In genomic region chr6:137327718-137328117, GRCm38 (mm10) we compare ENCODE assay signal across 13 mouse cellular contexts.
A peak's percentile ranks its signal among the peaks of the same experiment; 100 is the strongest.
DNase-seq lines count a peak whose midpoint lies in the region; ATAC-seq lines count a peak whose summit lies in the region.
"Had no signal": no experiment of that assay in that cellular context is flagged by ENCODE, and none has a peak within 500 bp of the region (broad histone marks: within the 10 kb centered on the region; RNA-seq: fewer than 3 reads in every experiment).

No protein-coding gene starts in this region.

- H3K4me2 ChIP-seq in forebrain, embryonic 16.5 days (ENCODE audit: low read length), result 0 out of 2 replicates have a peak overlapping the region, but pooled peaks have one; percentile 9
- H3K4me2 ChIP-seq: heart, embryonic 12.5 days; lung, embryonic 15.5 days had no signal

- H3K27ac ChIP-seq in forebrain, embryonic 16.5 days (ENCODE audit: low read length), result no peak overlapping the region
- H3K27ac ChIP-seq: kidney, postnatal 0 days; lung, embryonic 15.5 days had no signal

- ATAC-seq in forebrain, embryonic 16.5 days, result peak; percentile 50; the same call in 1 of the 2 replicates

- H3K9me3 ChIP-seq in forebrain, embryonic 16.5 days (ENCODE audit: control insufficient read depth, low read length), result peaks cover 5% of the 10 kb centered on the region; the same call in 1 of the 2 replicates
- H3K9me3 ChIP-seq: lung, embryonic 15.5 days had no signal

- H3K4me1 ChIP-seq in forebrain, embryonic 16.5 days (replicated peaks; ENCODE audit: control insufficient read depth, insufficient read depth, low read length), result peaks cover 6% of the 10 kb centered on the region
- H3K4me1 ChIP-seq: lung, embryonic 15.5 days had no signal

- no peak overlapping the region for H3K4me3 ChIP-seq in forebrain, embryonic 16.5 days (replicated peaks; ENCODE audit: low read length)
- H3K4me3 ChIP-seq: heart, embryonic 12.5 days; lung, embryonic 15.5 days; myocyte had no signal

- no peaks in the 10 kb centered on the region; the same call in 1 of the 2 replicates for H3K27me3 ChIP-seq in forebrain, embryonic 16.5 days (replicated peaks; ENCODE audit: control insufficient read depth, insufficient read depth, low read length)
- H3K27me3 ChIP-seq: heart, embryonic 12.5 days; lung, embryonic 15.5 days had no signal

- H3K36me3 ChIP-seq in forebrain, embryonic 16.5 days (ENCODE audit: control insufficient read depth, insufficient read depth), result 0 out of 2 replicates have a peak, but pooled peaks cover 3% of the 10 kb centered on the region
- H3K36me3 ChIP-seq: heart, embryonic 12.5 days; lung, embryonic 15.5 days had no signal

- H3K9ac ChIP-seq in forebrain, embryonic 16.5 days (replicated peaks; ENCODE audit: low read depth, low read length), result no peak overlapping the region
- H3K9ac ChIP-seq: heart, embryonic 12.5 days; lung, embryonic 15.5 days had no signal

- WGBS in forebrain, embryonic 16.5 days, result 17% methylated on average over 9 of the region's 9 CpGs

- DNase-seq in kidney, postnatal 36 days, result peak; percentile 9 to 14
- no peak for DNase-seq in kidney, adult 8-10 months
- peak; percentile 93 for DNase-seq in adrenal gland, adult 2 months
- DNase-seq in ovary, postnatal 36 days (ENCODE audit: low spot score), result peak; percentile 46
- no peak for DNase-seq in c-Kit-positive CD71-positive TER-119-positive erythroid progenitor cells, embryonic 14.5 days (ENCODE audit: low spot score)
- no peak for DNase-seq in thymus, postnatal 10 days (ENCODE audit: low spot score in 2 of 2)
- no peak for DNase-seq in gastrocnemius, adult 8-10 months (ENCODE audit: low spot score in 2 of 2)
- DNase-seq: cerebellum, adult 18-20 months had no signal

Comparison
In these comparisons a context has a peak if more than half of its experiments do, and no peak if none do; other contexts are left out.
1. DNase-seq: peak in kidney, postnatal 36 days (2 of 2), adrenal gland, adult 2 months (single experiment) and ovary, postnatal 36 days (single experiment); none in kidney, adult 8-10 months (0 of 2), c-Kit-positive CD71-positive TER-119-positive erythroid progenitor cells, embryonic 14.5 days (single experiment), thymus, postnatal 10 days (0 of 2) and gastrocnemius, adult 8-10 months (0 of 2).